Mouse (Mus musculus): ENCODE measurements at regions not wholly inside any gene's neighbourhood (a gene's known extent, or its start where the extent isn't known, plus 50 kb on each side); places are given as distances from the start of the nearest gene placed in this dataset.

GRCm38 (mm10) chr4:56654327-56654726 lies 85.5 kb upstream of the Gm26657 start:
- TF ChIP-seq MYOD1 (IDR thresholded peaks at IDR 0.05; ENCODE audit: control insufficient read depth in 1 of 3, insufficient read length in 2 of 3, low read depth in 2 of 3) (no peak), POLR2A (IDR thresholded peaks at IDR 0.05; ENCODE audit: insufficient read length, low read depth) (no peak), CEBPB (IDR thresholded peaks at IDR 0.05; ENCODE audit: insufficient read depth, poor library complexity, severe bottlenecking) (no peak), POLR2AphosphoS2 (IDR thresholded peaks at IDR 0.05; ENCODE audit: insufficient read length, low read depth) (no peak), MAX (IDR thresholded peaks at IDR 0.05; ENCODE audit: low read depth) (no peak), E2F4 (IDR thresholded peaks at IDR 0.05; ENCODE audit: insufficient read depth) (no peak), MYOG (IDR thresholded peaks at IDR 0.05; ENCODE audit: control insufficient read depth in 1 of 3, insufficient read depth in 1 of 3, insufficient read length in 2 of 3, low read depth in 2 of 3) (no peak), TCF12 (IDR thresholded peaks at IDR 0.05; ENCODE audit: insufficient read depth, poor library complexity, severe bottlenecking) (no peak), USF1 (IDR thresholded peaks at IDR 0.05; ENCODE audit: low read depth) (no peak), REST (IDR thresholded peaks at IDR 0.05; ENCODE audit: insufficient read depth, insufficient read length) (no peak)

Data from myocyte (in vitro differentiated cells).